Mouse (Mus musculus): ENCODE measurements around the gene Trmt11. TPM values are rescaled to one million over a fixed set of nuclear protein-coding genes. Genes with fewer than 3 reads are reported as not detected.
"Not testable (repeated sequence)": the region's sequence is repeated elsewhere in the genome, so short reads cannot be mapped to it uniquely, and the experiment has no call there.

Gene Trmt11
- polyA plus RNA-seq, 1 experiment from 2014 or later, result 38.3 TPM

DNA sequence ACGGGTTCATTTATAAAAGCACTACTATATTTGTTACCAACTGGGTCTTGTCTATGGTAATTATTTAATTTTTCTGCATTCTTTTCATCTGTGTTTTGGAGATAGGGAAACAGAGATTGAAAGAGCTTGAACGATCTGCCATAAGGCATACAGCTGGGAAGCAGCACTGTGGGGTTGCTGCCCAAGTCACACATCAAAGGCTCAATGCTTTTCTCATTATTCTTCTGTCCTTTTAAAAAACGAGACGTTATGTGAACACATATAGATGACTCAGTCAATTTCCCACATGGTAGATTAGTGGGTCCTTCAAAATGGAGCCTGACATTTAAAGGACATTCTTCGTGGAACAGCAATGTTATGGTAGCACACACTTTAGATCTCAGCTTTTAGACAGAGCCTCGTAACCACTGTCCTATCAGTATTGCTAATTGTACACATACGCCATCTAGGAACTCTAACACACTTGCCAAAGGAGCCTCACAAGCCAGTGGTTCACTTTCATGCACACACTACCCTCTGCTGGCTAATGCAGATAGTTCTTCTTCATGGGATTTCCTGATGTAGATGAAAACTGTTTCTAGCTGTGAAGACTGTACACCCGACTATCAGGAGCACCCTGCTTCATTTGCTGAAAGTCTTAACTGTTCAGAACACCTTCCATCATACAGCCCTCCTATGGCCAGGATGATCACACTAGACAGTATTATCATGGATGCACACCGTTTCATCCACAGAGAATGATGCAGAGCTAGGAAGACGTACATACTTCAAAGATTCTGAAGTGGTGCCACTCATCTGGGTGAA, 62.6 kb downstream of the Trmt11 start:
- peaks cover 5% of the 10 kb centered on the region; the same call in 1 of the 2 replicates for H3K36me3 ChIP-seq (ENCODE audit: control insufficient read depth, insufficient read depth, low read length)
- no peaks in the 10 kb centered on the region for H3K4me1 ChIP-seq (replicated peaks; ENCODE audit: control insufficient read depth, insufficient read depth, low read length)
- no peak overlapping the region for H3K9ac ChIP-seq (ENCODE audit: low read depth, low read length)
- no peak overlapping the region for H3K27ac ChIP-seq (ENCODE audit: low read depth, low read length)
- no peak overlapping the region for H3K4me3 ChIP-seq (ENCODE audit: low read depth, low read length)
- no peak for ATAC-seq (replicated peaks; ENCODE audit: low FRiP score)
- no peak overlapping the region for H3K4me2 ChIP-seq
- H3K27me3 ChIP-seq (replicated peaks; ENCODE audit: control insufficient read depth, insufficient read depth, low read length), result no peaks in the 10 kb centered on the region
- WGBS, result 82% methylated on average over 10 of the region's 10 CpGs
- no peak for DNase-seq (ENCODE audit: low spot score)
- H3K9me3 ChIP-seq (ENCODE audit: control insufficient read depth, low read length), result no peaks in the 10 kb centered on the region

DNA sequence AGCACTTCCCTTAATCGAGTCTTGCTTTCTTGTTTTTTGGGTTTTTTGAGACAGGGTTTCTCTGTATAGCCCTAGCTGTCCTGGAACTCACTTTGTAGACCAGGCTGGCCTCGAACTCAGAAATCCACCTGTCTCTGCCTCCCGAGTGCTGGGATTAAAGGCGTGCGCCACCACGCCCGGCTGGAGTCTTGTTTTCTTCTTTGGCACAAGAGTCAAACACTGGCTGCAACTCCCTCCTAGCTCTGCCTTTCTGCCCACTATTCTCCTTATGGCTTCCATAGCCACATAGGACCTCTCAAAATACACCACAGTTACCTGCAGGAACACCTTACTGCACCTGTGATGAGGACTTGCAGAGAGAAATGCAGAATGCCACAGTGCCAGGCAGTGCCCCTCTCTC, 64.6 kb downstream of the Trmt11 start:
- H3K4me2 ChIP-seq; H3K9ac ChIP-seq (ENCODE audit: low read depth, low read length); DNase-seq (ENCODE audit: low spot score); H3K36me3 ChIP-seq (ENCODE audit: control insufficient read depth, insufficient read depth, low read length); H3K9me3 ChIP-seq (ENCODE audit: control insufficient read depth, low read length); H3K27ac ChIP-seq (ENCODE audit: low read depth, low read length); H3K27me3 ChIP-seq (replicated peaks; ENCODE audit: control insufficient read depth, insufficient read depth, low read length); ATAC-seq (replicated peaks; ENCODE audit: low FRiP score); H3K4me3 ChIP-seq (ENCODE audit: low read depth, low read length); H3K4me1 ChIP-seq (replicated peaks; ENCODE audit: control insufficient read depth, insufficient read depth, low read length): not testable (repeated sequence)
- WGBS, result 90% methylated on average over 7 of the region's 7 CpGs

DNA sequence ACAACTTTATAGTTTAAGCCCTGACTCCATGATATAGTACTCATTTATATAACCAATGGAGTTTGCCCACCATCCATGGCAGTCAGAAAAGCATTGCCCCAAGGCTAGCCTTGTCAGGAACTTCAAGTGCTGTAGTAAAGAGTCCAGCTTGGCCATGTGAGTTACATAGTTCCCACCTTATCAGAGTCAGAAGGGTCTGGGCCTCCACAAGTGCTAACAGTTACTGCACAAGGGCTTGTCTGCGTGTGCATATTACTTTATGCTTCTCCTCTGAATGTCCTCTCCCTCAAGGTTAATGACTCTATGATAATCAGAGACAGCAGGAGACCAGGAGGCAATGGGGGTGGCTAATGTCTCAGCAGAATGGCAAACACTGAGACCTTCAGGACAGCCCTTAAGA, 73.4 kb downstream of the Trmt11 start:
- 89% methylated on average over 1 of the region's 1 CpGs for WGBS

DNA sequence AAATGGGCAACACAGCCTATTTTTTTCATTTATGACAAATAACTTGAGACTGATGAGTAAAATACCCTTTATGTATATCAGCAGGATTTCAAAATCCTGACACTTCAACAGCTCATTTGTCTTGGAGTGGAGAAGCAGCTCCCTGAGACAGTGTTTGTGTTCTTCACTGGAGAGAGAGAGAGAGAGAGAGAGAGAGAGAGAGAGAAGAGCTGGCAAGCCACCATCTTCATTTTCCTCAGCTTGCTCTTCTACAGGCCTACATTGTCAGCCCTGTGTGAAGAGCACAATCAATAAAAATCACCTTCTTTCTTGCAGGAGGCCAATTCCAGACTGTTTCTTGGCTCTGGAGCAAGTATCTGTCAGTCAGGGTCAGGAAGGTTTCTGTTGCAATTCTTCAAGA, 78.8 kb downstream of the Trmt11 start:
- H3K36me3 ChIP-seq (ENCODE audit: control insufficient read depth, insufficient read depth, low read length), result no peaks in the 10 kb centered on the region
- no peak overlapping the region for H3K9ac ChIP-seq (ENCODE audit: low read depth, low read length)
- H3K27ac ChIP-seq (ENCODE audit: low read depth, low read length), result no peak overlapping the region
- DNase-seq (ENCODE audit: low spot score), result no peak
- no peak overlapping the region for H3K4me3 ChIP-seq (ENCODE audit: low read depth, low read length)
- ATAC-seq (replicated peaks; ENCODE audit: low FRiP score), result no peak
- H3K4me1 ChIP-seq (replicated peaks; ENCODE audit: control insufficient read depth, insufficient read depth, low read length), result no peaks in the 10 kb centered on the region
- H3K4me2 ChIP-seq, result no peak overlapping the region
- no peaks in the 10 kb centered on the region for H3K27me3 ChIP-seq (replicated peaks; ENCODE audit: control insufficient read depth, insufficient read depth, low read length)
- H3K9me3 ChIP-seq (ENCODE audit: control insufficient read depth, low read length), result no peaks in the 10 kb centered on the region

More for the DNA sequence above, 73.4 kb downstream of the Trmt11 start:
- H3K27me3 ChIP-seq (replicated peaks; ENCODE audit: control insufficient read depth, insufficient read depth, low read length), result no peaks in the 10 kb centered on the region
- no peaks in the 10 kb centered on the region for H3K4me1 ChIP-seq (replicated peaks; ENCODE audit: control insufficient read depth, insufficient read depth, low read length)
- no peak for DNase-seq (ENCODE audit: low spot score)
- H3K36me3 ChIP-seq (ENCODE audit: control insufficient read depth, insufficient read depth, low read length), result no peaks in the 10 kb centered on the region
- H3K9ac ChIP-seq (ENCODE audit: low read depth, low read length), result no peak overlapping the region
- no peak overlapping the region for H3K27ac ChIP-seq (ENCODE audit: low read depth, low read length)
- no peak for ATAC-seq (replicated peaks; ENCODE audit: low FRiP score)
- no peak overlapping the region for H3K4me3 ChIP-seq (ENCODE audit: low read depth, low read length)
- no peaks in the 10 kb centered on the region for H3K9me3 ChIP-seq (ENCODE audit: control insufficient read depth, low read length)
- H3K4me2 ChIP-seq, result no peak overlapping the region

DNA sequence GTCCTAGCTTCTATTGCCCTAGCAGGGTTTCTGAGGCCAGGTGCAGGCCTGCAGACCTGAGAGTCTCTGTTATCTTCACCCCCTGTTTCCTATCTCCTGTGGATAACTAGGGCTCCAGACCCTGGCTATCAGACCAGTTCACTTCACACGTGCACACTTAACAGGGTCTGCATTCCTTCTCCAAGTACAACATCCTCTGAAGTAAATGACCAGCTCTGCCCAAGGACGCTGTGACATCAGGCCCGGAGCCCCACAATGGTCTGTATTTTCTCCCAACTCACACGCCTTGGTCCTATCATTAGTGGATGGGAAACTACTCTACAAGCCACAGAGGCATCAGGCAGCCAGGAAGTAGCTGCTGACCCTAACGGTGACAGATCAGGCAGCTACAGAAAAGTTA, 81.4 kb downstream of the Trmt11 start:
- DNase-seq (ENCODE audit: low spot score) (no peak), ATAC-seq (replicated peaks; ENCODE audit: low FRiP score) (no peak)
- no peak overlapping the region for H3K4me3 ChIP-seq (ENCODE audit: low read depth, low read length)
- no peak overlapping the region for H3K27ac ChIP-seq (ENCODE audit: low read depth, low read length)
- no peaks in the 10 kb centered on the region for H3K4me1 ChIP-seq (replicated peaks; ENCODE audit: control insufficient read depth, insufficient read depth, low read length)
- H3K9ac ChIP-seq (ENCODE audit: low read depth, low read length), result no peak overlapping the region
- no peaks in the 10 kb centered on the region for H3K9me3 ChIP-seq (ENCODE audit: control insufficient read depth, low read length)
- WGBS, result 65% methylated on average over 5 of the region's 5 CpGs
- no peaks in the 10 kb centered on the region for H3K27me3 ChIP-seq (replicated peaks; ENCODE audit: control insufficient read depth, insufficient read depth, low read length)
- H3K36me3 ChIP-seq (ENCODE audit: control insufficient read depth, insufficient read depth, low read length), result no peaks in the 10 kb centered on the region
- H3K4me2 ChIP-seq, result no peak overlapping the region

DNA sequence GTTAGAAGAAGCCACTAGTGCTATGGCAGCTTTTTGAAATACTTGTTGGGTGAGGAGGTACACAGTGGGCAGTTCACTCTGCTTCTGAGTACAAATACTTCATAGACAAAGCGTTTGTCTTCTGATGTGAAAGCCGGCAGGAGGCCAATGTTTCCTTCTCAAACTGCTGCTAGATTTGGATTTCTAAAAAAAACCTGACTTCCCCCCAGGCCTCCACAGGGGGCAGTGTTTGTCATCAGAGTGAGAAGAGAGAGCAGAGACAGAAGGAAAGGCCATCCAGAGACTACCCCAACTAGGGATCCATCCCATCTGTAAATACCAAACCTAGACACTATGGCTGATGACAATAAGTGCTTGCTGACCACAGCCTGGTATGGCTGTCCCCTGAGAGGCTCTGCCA, 83.3 kb downstream of the Trmt11 start:
- 70% methylated on average over 2 of the region's 2 CpGs for WGBS
- Histone ChIP-seq H3K4me1 (replicated peaks; ENCODE audit: control insufficient read depth, insufficient read depth, low read length) (no peaks in the 10 kb centered on the region), H3K9me3 (ENCODE audit: control insufficient read depth, low read length) (no peaks in the 10 kb centered on the region), H3K4me3 (ENCODE audit: low read depth, low read length) (no peak overlapping the region), H3K4me2 (no peak overlapping the region), H3K36me3 (ENCODE audit: control insufficient read depth, insufficient read depth, low read length) (no peaks in the 10 kb centered on the region), H3K27ac (ENCODE audit: low read depth, low read length) (no peak overlapping the region), H3K27me3 (replicated peaks; ENCODE audit: control insufficient read depth, insufficient read depth, low read length) (no peaks in the 10 kb centered on the region), H3K9ac (ENCODE audit: low read depth, low read length) (no peak overlapping the region)
- ATAC-seq (replicated peaks; ENCODE audit: low FRiP score), result no peak
- DNase-seq (ENCODE audit: low spot score), result no peak

GRCm38 (mm10) chr10:30516771-30517170, 83.8 kb downstream of the Trmt11 start:
- Histone ChIP-seq H3K9me3 (ENCODE audit: control insufficient read depth, low read length) (no peaks in the 10 kb centered on the region), H3K4me1 (replicated peaks; ENCODE audit: control insufficient read depth, insufficient read depth, low read length) (no peaks in the 10 kb centered on the region), H3K27me3 (replicated peaks; ENCODE audit: control insufficient read depth, insufficient read depth, low read length) (no peaks in the 10 kb centered on the region), H3K4me3 (ENCODE audit: low read depth, low read length) (no peak overlapping the region), H3K27ac (ENCODE audit: low read depth, low read length) (no peak overlapping the region), H3K4me2 (no peak overlapping the region), H3K9ac (ENCODE audit: low read depth, low read length) (no peak overlapping the region), H3K36me3 (ENCODE audit: control insufficient read depth, insufficient read depth, low read length) (no peaks in the 10 kb centered on the region)
- WGBS, result 51% methylated on average over 3 of the region's 3 CpGs
- DNase-seq (ENCODE audit: low spot score), result no peak
- no peak for ATAC-seq (replicated peaks; ENCODE audit: low FRiP score)

GRCm38 (mm10) chr10:30504736-30505135, 95.8 kb downstream of the Trmt11 start:
- H3K4me3 ChIP-seq (ENCODE audit: low read depth, low read length), result no peak overlapping the region
- no peaks in the 10 kb centered on the region for H3K4me1 ChIP-seq (replicated peaks; ENCODE audit: control insufficient read depth, insufficient read depth, low read length)
- DNase-seq (ENCODE audit: low spot score), result no peak
- H3K9me3 ChIP-seq (ENCODE audit: control insufficient read depth, low read length), result no peaks in the 10 kb centered on the region
- H3K27me3 ChIP-seq (replicated peaks; ENCODE audit: control insufficient read depth, insufficient read depth, low read length), result no peaks in the 10 kb centered on the region
- no peak overlapping the region for H3K9ac ChIP-seq (ENCODE audit: low read depth, low read length)
- H3K27ac ChIP-seq (ENCODE audit: low read depth, low read length), result no peak overlapping the region
- H3K4me2 ChIP-seq, result no peak overlapping the region
- H3K36me3 ChIP-seq (ENCODE audit: control insufficient read depth, insufficient read depth, low read length), result no peaks in the 10 kb centered on the region
- ATAC-seq (replicated peaks; ENCODE audit: low FRiP score), result no peak
- 72% methylated on average over 2 of the region's 2 CpGs for WGBS

DNA sequence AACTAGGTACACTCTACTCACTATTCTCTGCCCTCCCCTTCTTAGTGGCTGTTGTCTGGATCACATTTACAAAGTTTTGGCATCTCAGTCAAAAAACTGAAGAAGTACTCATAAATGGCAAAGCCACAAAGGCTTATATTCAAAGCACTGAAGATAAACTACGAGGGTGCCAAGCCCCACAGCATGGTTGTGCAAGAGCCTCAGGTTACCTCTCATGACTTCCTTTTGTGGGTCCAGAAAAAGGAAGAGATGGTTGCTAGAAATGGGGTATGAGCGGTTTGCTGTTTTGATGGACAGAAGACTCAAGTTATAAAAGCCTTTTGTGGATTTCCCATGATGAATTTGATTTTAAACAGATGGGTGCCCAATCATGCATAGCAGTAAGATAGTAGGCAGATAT, 97.4 kb downstream of the Trmt11 start:
- Histone ChIP-seq H3K36me3 (ENCODE audit: control insufficient read depth, insufficient read depth, low read length) (no peaks in the 10 kb centered on the region), H3K4me1 (replicated peaks; ENCODE audit: control insufficient read depth, insufficient read depth, low read length) (no peaks in the 10 kb centered on the region), H3K4me2 (no peak overlapping the region), H3K27ac (ENCODE audit: low read depth, low read length) (no peak overlapping the region), H3K9me3 (ENCODE audit: control insufficient read depth, low read length) (no peaks in the 10 kb centered on the region), H3K9ac (ENCODE audit: low read depth, low read length) (no peak overlapping the region), H3K4me3 (ENCODE audit: low read depth, low read length) (no peak overlapping the region), H3K27me3 (replicated peaks; ENCODE audit: control insufficient read depth, insufficient read depth, low read length) (no peaks in the 10 kb centered on the region)
- no peak for DNase-seq (ENCODE audit: low spot score)
- WGBS, result 56% methylated on average over 2 of the region's 2 CpGs
- no peak for ATAC-seq (replicated peaks; ENCODE audit: low FRiP score)
